Mouse (Mus musculus) adrenal gland, adult 2 months (tissue): ENCODE measurements at regions not wholly inside any gene's neighbourhood (a gene's known extent, or its start where the extent isn't known, plus 50 kb on each side); places are given as distances from the start of the nearest gene placed in this dataset.
"Not testable (repeated sequence)": the region's sequence is repeated elsewhere in the genome, so short reads cannot be mapped to it uniquely, and the experiment has no call there.

Experiments
- DNase-seq: peaks from one replicate; pipeline ENCODE4 v3.0.0; 2021

- no peak for DNase-seq
Observed at GRCm38 (mm10) chr16:79312702-79313101, 221.8 kb upstream of the Tmprss15 start.

GRCm38 (mm10) chr16:79308541-79308940 is 217.6 kb upstream of the Tmprss15 start:
- no peak for DNase-seq

GRCm38 (mm10) chr16:79296621-79297020 is 205.7 kb upstream of the Tmprss15 start:
- not testable (repeated sequence) for DNase-seq

GRCm38 (mm10) chr16:79279006-79279405 is 188.1 kb upstream of the Tmprss15 start:
- no peak for DNase-seq

- DNase-seq, result no peak
Observed at GRCm38 (mm10) chr16:79256525-79256924, 165.6 kb upstream of the Tmprss15 start.

- DNase-seq, result no peak
Observed at GRCm38 (mm10) chr16:79256084-79256483, 165.2 kb upstream of the Tmprss15 start.

GRCm38 (mm10) chr16:79240857-79241491 is 150.1 kb upstream of the Tmprss15 start:
- DNase-seq, result no peak

GRCm38 (mm10) chr16:79240191-79240590 is 149.3 kb upstream of the Tmprss15 start:
- no peak for DNase-seq

GRCm38 (mm10) chr16:79191196-79191595 is 100.3 kb upstream of the Tmprss15 start:
- peak; percentile 13 for DNase-seq

GRCm38 (mm10) chr16:79186471-79186870 is 95.6 kb upstream of the Tmprss15 start:
- DNase-seq, result peak; percentile 18

GRCm38 (mm10) chr16:79182474-79182873 is 91.6 kb upstream of the Tmprss15 start:
- DNase-seq, result no peak

- DNase-seq, result no peak
Observed at GRCm38 (mm10) chr16:79177299-79177999, 86.6 kb upstream of the Tmprss15 start.

- no peak for DNase-seq
Observed at GRCm38 (mm10) chr16:79176832-79177243, 85.9 kb upstream of the Tmprss15 start.

- DNase-seq, result peak; percentile 36
Observed at GRCm38 (mm10) chr16:79168193-79168592, 77.3 kb upstream of the Tmprss15 start.

GRCm38 (mm10) chr16:79142813-79143212 is 51.9 kb upstream of the Tmprss15 start:
- no peak for DNase-seq
